ENCODE assay signal across 9 mouse cellular contexts in the genomic region with DNA sequence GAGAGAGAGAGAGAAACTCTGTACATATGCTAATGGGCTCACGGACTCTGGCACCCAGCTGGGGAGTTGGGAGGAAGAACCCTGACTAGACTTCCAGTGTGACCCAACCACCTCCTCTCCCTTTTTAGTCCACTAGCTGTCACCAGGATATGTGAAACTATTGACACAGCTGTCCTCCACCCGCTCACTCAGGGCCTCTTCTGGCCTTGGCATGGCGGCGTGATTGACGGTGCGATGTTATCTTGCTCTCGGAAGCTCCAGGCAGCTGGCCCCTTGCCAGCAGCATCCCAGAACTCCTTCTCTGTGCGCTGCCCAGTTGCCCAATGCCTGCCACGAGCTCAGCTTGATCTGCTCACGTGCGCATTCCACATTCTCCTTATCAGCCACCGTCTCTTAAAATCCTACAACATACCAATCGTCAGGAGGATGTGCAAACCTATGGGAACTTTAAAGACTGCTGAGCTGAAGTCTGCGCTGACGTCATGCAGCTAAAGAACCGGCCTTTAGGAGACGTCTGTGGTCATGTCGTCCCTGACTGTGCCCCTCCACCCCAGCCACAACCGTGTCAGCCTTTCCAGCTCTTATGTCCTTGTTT. TPM values are rescaled to one million over a fixed set of nuclear protein-coding genes. Genes with fewer than 3 reads are reported as not detected.
DNase-seq lines count a peak whose midpoint lies in the region; ATAC-seq lines count a peak whose summit lies in the region.
"Had no signal": no experiment of that assay in that cellular context is flagged by ENCODE, and none has a peak within 500 bp of the region (broad histone marks: within the 10 kb centered on the region; RNA-seq: fewer than 3 reads in every experiment).

No protein-coding gene starts in this region.

- no peaks in the 10 kb centered on the region for H3K27me3 ChIP-seq in embryonic facial prominence, embryonic 14.5 days (replicated peaks; ENCODE audit: control insufficient read depth, insufficient read depth, low read length)
- no peaks in the 10 kb centered on the region for H3K27me3 ChIP-seq in intestine, embryonic 16.5 days (replicated peaks; ENCODE audit: control insufficient read depth, insufficient read depth, low read length)
- H3K27me3 ChIP-seq in midbrain, embryonic 14.5 days (ENCODE audit: control insufficient read depth, insufficient read depth, low read length): no peaks in the 10 kb centered on the region
- H3K27me3 ChIP-seq: embryonic facial prominence, embryonic 12.5 days had no signal

- ATAC-seq in embryonic facial prominence, embryonic 14.5 days (ENCODE audit: low read depth): peak; percentile 64; the same call in 1 of the 2 replicates
- ATAC-seq in intestine, embryonic 16.5 days: peak; percentile 91
- no peak for ATAC-seq in midbrain, embryonic 14.5 days (ENCODE audit: low FRiP score, low TSS enrichment)
- no peak for ATAC-seq in activated CD4-positive, CD25-positive, alpha-beta regulatory T cell, adult 4 months

- H3K9ac ChIP-seq in embryonic facial prominence, embryonic 14.5 days (ENCODE audit: low read depth, low read length): no peak overlapping the region
- no peak overlapping the region for H3K9ac ChIP-seq in intestine, embryonic 16.5 days (ENCODE audit: low read depth, low read length)
- H3K9ac ChIP-seq in midbrain, embryonic 14.5 days (replicated peaks; ENCODE audit: low read length): no peak overlapping the region
- H3K9ac ChIP-seq: embryonic facial prominence, embryonic 12.5 days had no signal

- H3K27ac ChIP-seq in embryonic facial prominence, embryonic 14.5 days (replicated peaks; ENCODE audit: low read depth, low read length): no peak overlapping the region
- H3K27ac ChIP-seq in intestine, embryonic 16.5 days (ENCODE audit: low read length): no peak overlapping the region
- no peak overlapping the region for H3K27ac ChIP-seq in midbrain, embryonic 14.5 days (replicated peaks; ENCODE audit: low read depth, low read length)
- H3K27ac ChIP-seq: embryonic facial prominence, embryonic 12.5 days had no signal

- peak; percentile 29 for DNase-seq in gastrocnemius, adult 18-20 months (ENCODE audit: low spot score)
- no peak for DNase-seq in gastrocnemius, postnatal 4 days (ENCODE audit: low spot score in 2 of 2)
- peak; percentile 90 for DNase-seq in MN1 (ENCODE audit: low spot score)
- peak; percentile 75 for DNase-seq in embryonic facial prominence, embryonic 14.5 days (ENCODE audit: low spot score)
- peak; percentile 66 for DNase-seq in midbrain, embryonic 14.5 days
- DNase-seq in cerebellum, adult 11-12 months: no peak

- no peak overlapping the region for H3K4me2 ChIP-seq in embryonic facial prominence, embryonic 14.5 days (ENCODE audit: low read depth, low read length)
- no peak overlapping the region for H3K4me2 ChIP-seq in intestine, embryonic 16.5 days (ENCODE audit: low read depth, low read length)
- no peak overlapping the region for H3K4me2 ChIP-seq in midbrain, embryonic 14.5 days (ENCODE audit: low read length)
- H3K4me2 ChIP-seq: embryonic facial prominence, embryonic 12.5 days had no signal

- H3K9me3 ChIP-seq in embryonic facial prominence, embryonic 14.5 days (ENCODE audit: control insufficient read depth, low read length): no peaks in the 10 kb centered on the region
- H3K9me3 ChIP-seq in intestine, embryonic 16.5 days (ENCODE audit: control insufficient read depth, low read length): no peaks in the 10 kb centered on the region
- H3K9me3 ChIP-seq in midbrain, embryonic 14.5 days (ENCODE audit: control insufficient read depth, low read length): no peaks in the 10 kb centered on the region
- H3K9me3 ChIP-seq: embryonic facial prominence, embryonic 12.5 days had no signal

- H3K4me1 ChIP-seq in embryonic facial prominence, embryonic 14.5 days (ENCODE audit: control insufficient read depth, insufficient read depth, low read length): no peaks in the 10 kb centered on the region
- H3K4me1 ChIP-seq in intestine, embryonic 16.5 days (ENCODE audit: control insufficient read depth, insufficient read depth, low read length): no peaks in the 10 kb centered on the region
- H3K4me1 ChIP-seq in midbrain, embryonic 14.5 days (ENCODE audit: control insufficient read depth, insufficient read depth, low read length): no peaks in the 10 kb centered on the region

- no peaks in the 10 kb centered on the region for H3K36me3 ChIP-seq in embryonic facial prominence, embryonic 14.5 days (ENCODE audit: control insufficient read depth, insufficient read depth, low read length)
- H3K36me3 ChIP-seq in intestine, embryonic 16.5 days (ENCODE audit: control insufficient read depth, insufficient read depth, low read length): no peaks in the 10 kb centered on the region
- no peaks in the 10 kb centered on the region for H3K36me3 ChIP-seq in midbrain, embryonic 14.5 days (ENCODE audit: control insufficient read depth, insufficient read depth, low read length)
- H3K36me3 ChIP-seq: embryonic facial prominence, embryonic 12.5 days had no signal

- 48% methylated on average over 19 of the region's 19 CpGs for WGBS in embryonic facial prominence, embryonic 14.5 days
- 28% methylated on average over 19 of the region's 19 CpGs for WGBS in intestine, embryonic 16.5 days
- 57% methylated on average over 19 of the region's 19 CpGs for WGBS in midbrain, embryonic 14.5 days

- H3K4me3 ChIP-seq in embryonic facial prominence, embryonic 14.5 days (ENCODE audit: low read depth, low read length): no peak overlapping the region
- no peak overlapping the region for H3K4me3 ChIP-seq in intestine, embryonic 16.5 days (ENCODE audit: low read length)
- H3K4me3 ChIP-seq in midbrain, embryonic 14.5 days (replicated peaks; ENCODE audit: low read depth, low read length): no peak overlapping the region
- H3K4me3 ChIP-seq: embryonic facial prominence, embryonic 12.5 days had no signal

RNA-seq across cellular contexts. Expression of gene Padi4, which starts 5.9 kb away (rescaled TPM):
- under 1 TPM in 1 of 2 experiments, not detected in 1; 0.09 TPM for total RNA-seq in gastrocnemius, adult 18-20 months (2021)
- total RNA-seq in gastrocnemius, postnatal 4 days (2021): under 1 TPM; 0.29 to 0.52 TPM
- 0.14 and 0.38 TPM in 2 replicates for polyA plus RNA-seq in embryonic facial prominence, embryonic 14.5 days (2014; fragmentation: Nextera tagmentation; extraction: Ambion mirVana)
- polyA plus RNA-seq in intestine, embryonic 16.5 days (2015; fragmentation: Nextera tagmentation; extraction: Ambion mirVana): 4.4 and 5.9 TPM in 2 replicates
- 0.12 and 0.18 TPM in 2 replicates for polyA plus RNA-seq in midbrain, embryonic 14.5 days (2014; fragmentation: Nextera tagmentation; extraction: Ambion mirVana)
- polyA plus RNA-seq in activated CD4-positive, CD25-positive, alpha-beta regulatory T cell, adult 4 months (2017; shearing (Covaris generic)): under 1 TPM in 1 of 2 experiments, not detected in 1; 0.56 TPM
- polyA plus RNA-seq: embryonic facial prominence, embryonic 12.5 days had no signal

RNA-seq across cellular contexts. Expression of gene Padi3, which starts 30.5 kb away (rescaled TPM):
- 1 to 10 TPM; 1.4 TPM for total RNA-seq in gastrocnemius, adult 18-20 months (2021)
- under 1 TPM; 0.15 to 0.18 TPM for total RNA-seq in gastrocnemius, postnatal 4 days (2021)
- polyA plus RNA-seq in embryonic facial prominence, embryonic 14.5 days (2014; fragmentation: Nextera tagmentation; extraction: Ambion mirVana): 0.38 and 0.47 TPM in 2 replicates
- polyA plus RNA-seq in intestine, embryonic 16.5 days (2015; fragmentation: Nextera tagmentation; extraction: Ambion mirVana): 0.51 and 0.56 TPM in 2 replicates
- polyA plus RNA-seq in midbrain, embryonic 14.5 days (2014; fragmentation: Nextera tagmentation; extraction: Ambion mirVana): not detected in 2 replicates
- polyA plus RNA-seq in activated CD4-positive, CD25-positive, alpha-beta regulatory T cell, adult 4 months (2017; shearing (Covaris generic)): under 1 TPM in 1 of 2 experiments, not detected in 1; 0.15 TPM

RNA-seq across cellular contexts. Expression of gene Padi6, which starts 37.5 kb away (rescaled TPM):
- total RNA-seq in gastrocnemius, adult 18-20 months (2021): not detected
- under 1 TPM in 1 of 2 experiments, not detected in 1; 0.10 TPM for total RNA-seq in gastrocnemius, postnatal 4 days (2021)
- polyA plus RNA-seq in embryonic facial prominence, embryonic 14.5 days (2014; fragmentation: Nextera tagmentation; extraction: Ambion mirVana): not detected in 2 replicates
- 0.07 TPM in 2 replicates for polyA plus RNA-seq in intestine, embryonic 16.5 days (2015; fragmentation: Nextera tagmentation; extraction: Ambion mirVana)
- not detected in 2 replicates for polyA plus RNA-seq in midbrain, embryonic 14.5 days (2014; fragmentation: Nextera tagmentation; extraction: Ambion mirVana)
- not detected for polyA plus RNA-seq in activated CD4-positive, CD25-positive, alpha-beta regulatory T cell, adult 4 months (2017; shearing (Covaris generic))
- polyA plus RNA-seq: embryonic facial prominence, embryonic 12.5 days had no signal

Comparison
In these comparisons a context has a peak if more than half of its experiments do, and no peak if none do; other contexts are left out.
1. DNase-seq: peak in gastrocnemius, adult 18-20 months (single experiment), MN1 (single experiment), embryonic facial prominence, embryonic 14.5 days (single experiment) and midbrain, embryonic 14.5 days (single experiment); none in gastrocnemius, postnatal 4 days (0 of 2) and cerebellum, adult 11-12 months (single experiment).
2. ATAC-seq: peak in embryonic facial prominence, embryonic 14.5 days (single experiment) and intestine, embryonic 16.5 days (single experiment); none in midbrain, embryonic 14.5 days (single experiment) and activated CD4-positive, CD25-positive, alpha-beta regulatory T cell, adult 4 months (single experiment).